Mouse (Mus musculus) testis, adult 2 months (tissue): ENCODE measurements at regions not wholly inside any gene's neighbourhood (a gene's known extent, or its start where the extent isn't known, plus 50 kb on each side); places are given as distances from the start of the nearest gene placed in this dataset.

Experiments
- H3K27ac ChIP-seq: fragments of 200-500 bp; 2 replicates; pipeline ENCODE4 v1.5.1; 2012; ENCODE audit warnings: low read depth, low read length; ENCODE audit not compliant: control insufficient read depth, insufficient read depth
- H3K27me3 ChIP-seq: fragments of 200-500 bp; 2 replicates; pipeline ENCODE4 v1.6.1; 2012; ENCODE audit warnings: mild to moderate bottlenecking, low read length, moderate library complexity; ENCODE audit not compliant: control insufficient read depth, insufficient read depth
- H3K36me3 ChIP-seq: fragments of 200-500 bp; 2 replicates; pipeline ENCODE4 v1.6.1; 2012; ENCODE audit warnings: mild to moderate bottlenecking, low read length; ENCODE audit not compliant: control insufficient read depth, insufficient read depth
- H3K4me1 ChIP-seq: fragments of 200-500 bp; 2 replicates; pipeline ENCODE4 v1.6.1; 2012; ENCODE audit warnings: low read length; ENCODE audit not compliant: control insufficient read depth, insufficient read depth
- H3K4me3 ChIP-seq: fragments of 200-500 bp; 2 replicates; pipeline ENCODE4 v1.5.1; 2012; ENCODE audit warnings: low read depth, mild to moderate bottlenecking, low read length, moderate library complexity, mixed read lengths; ENCODE audit not compliant: control insufficient read depth
- CTCF ChIP-seq: fragments of 200-500 bp; IDR thresholded peaks from 2 replicates; pipeline ENCODE4 v1.5.1; 2012; ENCODE audit warnings: low read depth, mild to moderate bottlenecking, inconsistent platforms, low read length, moderate library complexity; ENCODE audit not compliant: control insufficient read depth, insufficient read depth, insufficient replicate concordance
- POLR2A ChIP-seq: fragments of 200-500 bp; IDR thresholded peaks from 2 replicates; pipeline ENCODE4 v1.6.1; 2012; ENCODE audit warnings: low read depth, mild to moderate bottlenecking, inconsistent platforms, low read length, moderate library complexity; ENCODE audit not compliant: control insufficient read depth

- Histone ChIP-seq H3K36me3 (no peaks in the 10 kb centered on the region), H3K4me3 (no peak overlapping the region), H3K4me1 (no peaks in the 10 kb centered on the region), H3K27ac (no peak overlapping the region), H3K27me3 (no peaks in the 10 kb centered on the region)
- TF ChIP-seq POLR2A, result no peak
- TF ChIP-seq CTCF, result no peak
Observed at GRCm38 (mm10) chr15:36396245-36396644, 611.3 kb downstream of the Zfp706 start.

DNA sequence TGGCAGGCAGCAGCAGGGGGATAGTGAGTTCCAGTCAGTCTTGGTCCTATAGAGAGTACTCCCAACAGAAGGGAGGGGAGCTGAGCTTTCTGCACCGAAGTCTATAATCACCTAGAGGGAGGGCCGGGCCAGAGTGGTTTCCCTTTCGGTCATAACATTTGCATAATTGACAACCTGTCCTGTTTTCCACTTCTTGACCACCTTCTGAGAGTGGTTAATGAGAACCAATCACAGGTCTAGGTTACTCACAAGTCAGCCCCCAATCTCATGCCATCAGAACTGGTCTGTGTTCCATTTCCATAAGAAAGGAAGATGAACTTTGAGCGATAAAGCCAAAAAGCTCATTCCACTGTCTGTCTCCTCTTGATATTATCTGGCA is 611.9 kb downstream of the Zfp706 start:
- H3K4me3 ChIP-seq, result no peak overlapping the region
- no peaks in the 10 kb centered on the region for H3K36me3 ChIP-seq
- no peaks in the 10 kb centered on the region for H3K27me3 ChIP-seq
- TF ChIP-seq POLR2A (no peak), CTCF (no peak)
- H3K27ac ChIP-seq, result no peak overlapping the region
- H3K4me1 ChIP-seq, result no peaks in the 10 kb centered on the region

DNA sequence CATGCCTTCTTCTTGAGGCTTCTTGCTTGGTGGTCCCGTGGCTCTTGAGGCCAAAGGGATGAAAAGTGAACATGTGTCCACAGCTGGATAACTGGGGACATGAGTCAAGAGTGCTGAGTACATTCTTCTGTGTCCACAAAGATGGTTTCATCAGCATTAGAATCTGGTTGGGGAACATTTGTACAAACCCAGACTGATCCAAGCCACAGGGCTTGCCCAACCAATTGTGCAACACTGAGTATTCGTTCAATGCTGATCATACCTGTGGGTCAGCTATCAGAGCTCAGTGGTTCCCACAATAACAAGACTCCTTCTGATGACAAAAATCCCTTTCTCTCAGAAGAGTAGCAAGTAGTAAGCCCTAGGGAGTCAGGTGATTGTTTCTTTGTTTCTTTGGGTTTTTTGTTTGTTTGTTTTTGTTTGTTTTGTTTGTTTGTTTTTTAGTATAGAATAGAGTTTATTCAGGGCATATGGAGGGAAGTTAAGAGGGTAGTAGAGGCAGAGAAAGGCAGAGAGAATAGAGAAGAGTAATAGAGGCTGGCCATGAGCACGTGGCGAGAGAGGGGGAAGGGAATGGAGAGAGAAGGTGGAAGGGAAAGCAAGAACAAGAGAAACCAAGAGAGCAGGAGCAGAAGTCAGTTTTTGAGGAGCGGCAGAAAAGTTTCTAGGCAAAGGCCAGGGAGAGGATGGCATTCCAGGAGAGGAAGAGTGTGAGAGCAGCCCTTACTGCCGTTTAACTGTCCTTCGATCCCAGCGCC is 612.5 kb downstream of the Zfp706 start:
- Histone ChIP-seq H3K27me3 (no peaks in the 10 kb centered on the region), H3K4me3 (no peak overlapping the region), H3K4me1 (no peaks in the 10 kb centered on the region), H3K36me3 (no peaks in the 10 kb centered on the region), H3K27ac (no peak overlapping the region)
- no peak for TF ChIP-seq CTCF
- TF ChIP-seq POLR2A, result no peak

DNA sequence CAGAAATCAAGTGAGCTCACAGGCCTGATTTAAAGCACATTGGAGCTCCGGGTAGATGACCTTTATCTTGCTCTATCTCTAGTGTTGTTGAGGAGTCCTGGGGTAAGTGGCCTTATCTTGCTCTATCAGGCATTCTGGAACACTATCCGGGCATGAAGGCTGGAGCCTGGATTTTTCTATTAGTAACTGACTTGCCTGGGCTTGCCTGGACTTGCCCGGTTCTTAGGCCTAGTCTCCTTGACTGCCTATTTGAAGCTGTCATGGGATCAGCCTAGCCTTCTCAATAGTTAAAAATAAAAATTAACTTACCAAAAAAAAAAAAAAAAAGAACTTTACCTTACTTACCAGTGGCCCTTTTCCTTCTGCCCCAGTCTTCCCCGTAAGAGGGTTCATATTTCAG is 617.8 kb downstream of the Zfp706 start:
- no peak for TF ChIP-seq POLR2A
- no peak for TF ChIP-seq CTCF
- H3K27ac ChIP-seq, result no peak overlapping the region
- H3K4me1 ChIP-seq, result no peaks in the 10 kb centered on the region
- H3K36me3 ChIP-seq, result no peaks in the 10 kb centered on the region
- H3K27me3 ChIP-seq, result no peaks in the 10 kb centered on the region
- H3K4me3 ChIP-seq, result no peak overlapping the region

GRCm38 (mm10) chr15:36381228-36381671 is 626.3 kb downstream of the Zfp706 start:
- H3K4me3 ChIP-seq, result no peak overlapping the region
- no peaks in the 10 kb centered on the region for H3K27me3 ChIP-seq
- H3K4me1 ChIP-seq, result no peaks in the 10 kb centered on the region
- no peak overlapping the region for H3K27ac ChIP-seq
- H3K36me3 ChIP-seq, result no peaks in the 10 kb centered on the region
- TF ChIP-seq CTCF (no peak), POLR2A (no peak)

DNA sequence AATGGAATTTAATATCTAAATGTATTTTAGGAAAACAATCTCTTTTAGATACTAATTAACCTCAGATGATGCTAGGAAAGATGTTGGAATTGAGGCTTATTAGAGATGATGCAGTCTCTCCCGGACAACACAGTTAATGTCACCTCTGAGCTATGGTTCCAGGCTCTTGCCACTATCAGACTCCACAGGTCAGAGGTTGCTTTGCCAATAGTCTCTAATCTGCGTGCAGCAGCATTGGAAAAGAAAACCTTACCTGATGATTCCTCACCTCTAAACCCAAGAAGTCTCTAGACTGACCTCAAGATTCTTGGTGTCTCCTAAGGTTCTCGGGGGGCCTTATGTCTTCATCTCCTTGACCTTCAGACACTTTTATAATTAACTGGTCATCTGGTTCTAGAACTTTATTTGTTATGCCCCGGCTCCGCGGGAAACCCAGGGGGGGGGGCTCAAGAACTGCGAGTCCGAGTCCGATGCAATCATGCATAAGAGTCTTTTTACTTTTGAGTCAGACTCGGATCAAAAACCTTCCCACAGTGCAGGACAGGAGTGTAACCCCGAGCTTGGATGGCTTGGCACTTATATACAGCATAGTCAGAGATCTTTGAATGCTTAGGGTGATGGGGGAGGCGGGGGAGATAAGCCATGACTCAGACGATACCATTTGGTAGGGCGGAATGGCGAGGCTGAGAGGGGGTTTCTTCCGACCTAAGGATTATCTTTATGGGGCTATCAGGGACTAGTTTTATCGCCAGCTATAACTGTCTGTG is 626.9 kb downstream of the Zfp706 start:
- H3K27ac ChIP-seq, result no peak overlapping the region
- TF ChIP-seq CTCF (no peak), POLR2A (no peak)
- no peaks in the 10 kb centered on the region for H3K4me1 ChIP-seq
- no peaks in the 10 kb centered on the region for H3K36me3 ChIP-seq
- H3K4me3 ChIP-seq, result no peak overlapping the region
- no peaks in the 10 kb centered on the region for H3K27me3 ChIP-seq

- no peak for TF ChIP-seq POLR2A
- TF ChIP-seq CTCF, result no peak
- no peak overlapping the region for H3K27ac ChIP-seq
- H3K36me3 ChIP-seq, result no peaks in the 10 kb centered on the region
- H3K4me3 ChIP-seq, result no peak overlapping the region
- peaks cover 8% of the 10 kb centered on the region for H3K4me1 ChIP-seq
- no peaks in the 10 kb centered on the region for H3K27me3 ChIP-seq
Observed at GRCm38 (mm10) chr15:36378640-36379039, 628.9 kb downstream of the Zfp706 start.
